Mouse (Mus musculus): ENCODE results near the gene Angel2.

DNA sequence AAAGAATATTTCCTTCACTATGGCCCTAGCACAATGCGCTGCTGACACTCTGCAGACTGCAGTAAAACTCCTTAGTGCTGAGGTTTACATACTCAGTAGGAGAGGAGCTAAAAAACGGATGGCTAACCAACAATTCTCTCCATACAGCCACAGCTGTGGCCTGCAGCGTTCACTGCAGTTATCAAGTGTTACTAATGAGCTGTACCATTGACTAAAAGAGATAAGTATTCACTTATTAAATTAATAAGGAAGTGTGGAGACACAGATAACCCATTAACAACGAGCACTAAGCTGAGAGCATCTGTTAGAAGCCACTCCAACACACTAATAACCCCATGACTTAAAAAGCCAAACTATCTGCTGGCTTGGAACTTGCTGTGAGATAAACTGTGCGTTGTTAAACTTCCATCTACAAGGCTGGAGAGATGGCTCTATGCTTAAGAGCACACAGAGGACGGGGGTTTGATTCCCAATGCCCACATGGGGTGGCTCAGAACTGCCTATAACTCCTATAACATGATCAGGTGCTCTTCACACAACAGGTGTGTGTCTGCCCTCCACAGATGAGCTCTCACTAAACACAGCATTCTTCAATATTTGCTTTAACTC lies 31.2 kb upstream of the Angel2 start:
- TF ChIP-seq GATA1 (IDR thresholded peaks at IDR 0.05; ENCODE audit: borderline replicate concordance, low read length) (no peak), FLI1 (IDR thresholded peaks at IDR 0.05; ENCODE audit: low read length) (no peak)
